Comparison of ENCODE assay signal across 24 mouse cellular contexts in the genomic region with DNA sequence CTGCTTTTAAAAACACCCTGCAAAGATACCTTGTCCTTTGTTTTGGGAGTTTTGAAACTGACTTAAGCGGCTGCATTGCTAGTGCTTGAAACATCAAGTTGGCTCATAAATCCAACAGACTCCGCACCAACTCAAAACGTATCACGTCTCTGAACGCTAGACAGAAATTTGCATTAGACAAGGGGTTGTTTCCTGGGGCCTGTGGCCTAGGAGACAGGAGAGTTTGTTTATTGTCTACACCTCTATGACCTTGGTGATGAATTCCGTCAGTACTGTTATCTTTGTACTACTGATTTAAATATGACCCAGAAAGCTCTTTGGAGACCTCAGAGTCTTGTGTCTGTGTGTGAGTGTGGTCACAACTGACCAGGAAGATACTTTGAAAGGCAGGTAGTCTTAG. TPM values are rescaled to one million over a fixed set of nuclear protein-coding genes. Genes with fewer than 3 reads are reported as not detected.
DNase-seq lines count a peak whose midpoint lies in the region; ATAC-seq and TF ChIP-seq lines count a peak whose summit lies in the region.
"Had no signal": no experiment of that assay in that cellular context is flagged by ENCODE, and none has a peak within 500 bp of the region (broad histone marks: within the 10 kb centered on the region; RNA-seq: fewer than 3 reads in every experiment).

No protein-coding gene starts in this region.

- TF ChIP-seq POLR2A in ES-Bruce4 (IDR thresholded peaks at IDR 0.05; ENCODE audit: insufficient read depth, low read length) = no peak

- no peak for ATAC-seq in megakaryocyte-erythroid progenitor cell, adult 5-6 weeks (replicated peaks; ENCODE audit: low FRiP score, low TSS enrichment, poor library complexity, severe bottlenecking)
- ATAC-seq: forebrain, embryonic 14.5 days; forebrain, embryonic 16.5 days had no signal

- H3K27me3 ChIP-seq in ES-Bruce4 (ENCODE audit: control insufficient read depth, insufficient read depth, low read length, poor library complexity, severe bottlenecking) = no peaks in the 10 kb centered on the region
- H3K27me3 ChIP-seq: embryonic facial prominence, embryonic 13.5 days; embryonic facial prominence, embryonic 15.5 days had no signal

- H3K9me3 ChIP-seq in ES-Bruce4 (replicated peaks; ENCODE audit: control insufficient read depth, insufficient read depth, low read length, poor library complexity, severe bottlenecking) (no peaks in the 10 kb centered on the region), ES-E14 (ENCODE audit: control insufficient read depth, insufficient read depth, low read depth, low read length) (no peaks in the 10 kb centered on the region)
- H3K9me3 ChIP-seq: embryonic facial prominence, embryonic 13.5 days; embryonic facial prominence, embryonic 15.5 days; forebrain, embryonic 10.5 days; forebrain, embryonic 12.5 days had no signal

- H3K4me1 ChIP-seq in ES-Bruce4 (ENCODE audit: control insufficient read depth, insufficient read depth, low read length) (peaks cover 5% of the 10 kb centered on the region), ES-E14 (ENCODE audit: control insufficient read depth in 2 of 2, insufficient read depth in 2 of 2, low read length in 2 of 2, poor library complexity in 1 of 2) (peaks cover 18 to 27% of the 10 kb centered on the region in 2 experiments)

- H3K9ac ChIP-seq in ES-Bruce4 (ENCODE audit: low read depth, poor library complexity, severe bottlenecking) = no peak overlapping the region
- no peak overlapping the region for H3K9ac ChIP-seq in ES-E14 (ENCODE audit: insufficient read depth, low read depth, low read length, poor library complexity, severe bottlenecking)
- H3K9ac ChIP-seq: embryonic facial prominence, embryonic 13.5 days; embryonic facial prominence, embryonic 15.5 days; forebrain, embryonic 12.5 days had no signal

- no peak for DNase-seq in ES-E14 (ENCODE audit: low read depth, low spot score)
- DNase-seq in ZHBTc4 (ENCODE audit: low read depth, low spot score) = peak; percentile 70
- no peak for DNase-seq in kidney, adult 18-20 months
- no peak for DNase-seq in kidney, postnatal 14 days
- DNase-seq: adrenal gland, adult 2 months; adrenal gland, postnatal 10 days; adrenal gland, postnatal 25 days; cerebellum, adult 11 months; cerebellum, adult 18-20 months; cerebellum, adult 8-10 months; cerebellum, adult 9-11 months; cerebellum, postnatal 14 days; cerebellum, postnatal 36 days; embryo, embryonic 11 days had no signal

- H3K4me3 ChIP-seq in ES-Bruce4 (ENCODE audit: low read depth, low read length) (no peak overlapping the region), ES-E14 (ENCODE audit: insufficient read depth in 1 of 2, low read depth in 1 of 2, low read length in 2 of 2, poor library complexity in 1 of 2, severe bottlenecking in 1 of 2) (no peak overlapping the region)
- H3K4me3 ChIP-seq: embryonic facial prominence, embryonic 13.5 days; embryonic facial prominence, embryonic 15.5 days; erythroblast, embryonic 14.5 days; forebrain, embryonic 10.5 days; forebrain, embryonic 12.5 days had no signal

- TF ChIP-seq EP300 in ES-Bruce4 (IDR thresholded peaks at IDR 0.05; ENCODE audit: insufficient read depth, low read depth, low read length) = no peak

- no peak for TF ChIP-seq CTCF in ES-Bruce4 (IDR thresholded peaks at IDR 0.05; ENCODE audit: low read depth, low read length)

- H3K36me3 ChIP-seq in ES-Bruce4 (ENCODE audit: control insufficient read depth, insufficient read depth, low read length, poor library complexity, severe bottlenecking) = no peaks in the 10 kb centered on the region
- no peaks in the 10 kb centered on the region for H3K36me3 ChIP-seq in ES-E14 (ENCODE audit: control insufficient read depth, insufficient read depth, low read length, poor library complexity, severe bottlenecking)
- H3K36me3 ChIP-seq: embryonic facial prominence, embryonic 13.5 days; embryonic facial prominence, embryonic 15.5 days; forebrain, embryonic 10.5 days; forebrain, embryonic 12.5 days had no signal

- H3K27ac ChIP-seq in ES-Bruce4 (ENCODE audit: insufficient read depth, low read length) (peak overlapping the region; percentile 71), ES-E14 (ENCODE audit: insufficient read depth, low read depth, low read length, poor library complexity, severe bottlenecking) (peak overlapping the region; percentile 16; the same call in 1 of the 2 replicates)
- H3K27ac ChIP-seq: embryonic facial prominence, embryonic 13.5 days; embryonic facial prominence, embryonic 15.5 days; forebrain, embryonic 10.5 days; forebrain, embryonic 12.5 days had no signal

- in situ Hi-C loops in ES-E14 (cut with MboI; ENCODE audit: low sequenced_read_pairs in 2 of 2, unreplicated experiment in 2 of 2) = no loop called here

TF ChIP-seq in ES-E14, 5 proteins besides CTCF, POLR2A, EP300 and RAD21:
- TF ChIP-seq CHD2 (IDR thresholded peaks at IDR 0.05; ENCODE audit: low read depth, low read length) (peak; percentile 19; the same call in 1 of the 2 replicates), ZC3H11A (IDR thresholded peaks at IDR 0.05; ENCODE audit: borderline replicate concordance, low read depth, low read length) (no peak), HCFC1 (IDR thresholded peaks at IDR 0.05; ENCODE audit: borderline replicate concordance, insufficient read depth, low read length) (no peak)

RNA-seq across cellular contexts. Expression of gene Kit, which starts 25.3 kb away (rescaled TPM):
- 36.4 and 36.6 TPM in 2 replicates for polyA plus RNA-seq in ES-Bruce4 (2011; ENCODE audit: insufficient read depth, insufficient read length, low read depth, missing spikeins)
- total RNA-seq in ES-E14 (2012; rRNA removed) = 37.3 and 66.4 TPM in 2 replicates
- total RNA-seq in megakaryocyte-erythroid progenitor cell, adult 5-6 weeks (2014; fragmentation: Nextera tagmentation) = 238 and 240 TPM in 2 replicates
- total RNA-seq in megakaryocyte-erythroid progenitor cell, adult 5-6 weeks (2017) = 148 and 188 TPM in 2 replicates
- polyA plus RNA-seq: C2C12 had no signal
